Mouse (Mus musculus) CD4-positive, CD25-positive, alpha-beta regulatory T cell (primary cell): Measurements from ENCODE around the gene Sept5. TPM values are rescaled to one million over a fixed set of nuclear protein-coding genes. Genes with fewer than 3 reads are reported as not detected.

ENCODE experiments used
- polyA plus RNA-seq: library from polyadenylated mRNA; unstranded; fragments of 100-300 nt; shearing (Covaris generic); gene quantifications from one replicate; pipeline ENCODE4 v1.2.1, GENCODE M21; 2017

Sept5 gene
- polyA plus RNA-seq, result 0.53 TPM

GRCm38 (mm10) chr16:18629390-18630231 lies at the start of gene Sept5:
Gene Sept5 (minus strand): TSS chr16:18629954.

GRCm38 (mm10) chr16:18626376-18626878 lies 3.3 kb downstream of the Sept5 start, which contains the start of gene Gm49601:
Gene Gm49601 (minus strand): TSS chr16:18626427.

GRCm38 (mm10) chr16:18622019-18622418 lies 7.7 kb downstream of the Sept5 start, which contains the start of gene Gp1bb:
Gene Gp1bb (minus strand): TSS chr16:18622403.

GRCm38 (mm10) chr16:18589804-18590790 lies 39.7 kb downstream of the Sept5 start, which contains the start of gene Tbx1:
Gene Tbx1 (minus strand): TSS chr16:18590671.

Other genes starting within 250 kb of the Sept5 start
- gene Txnrd2, start 203.6 kb downstream of the Sept5 start, polyA plus RNA-seq, result 37.7 TPM
- gene Comt, start 203.1 kb downstream of the Sept5 start, polyA plus RNA-seq, result 58.4 TPM
- gene Gnb1l, start 131.2 kb downstream of the Sept5 start, polyA plus RNA-seq, result 19.0 TPM
- gene Rtl10, start 131.1 kb downstream of the Sept5 start, polyA plus RNA-seq, result 0.29 TPM
- 0.20 TPM for gene Tbx1, start 39.3 kb downstream of the Sept5 start, polyA plus RNA-seq
- not detected for gene Gp1bb, start 7.6 kb downstream of the Sept5 start, polyA plus RNA-seq
- 0.18 TPM for gene Gm49601, start 3.5 kb downstream of the Sept5 start, polyA plus RNA-seq
- not detected for gene Cldn5, start 146.9 kb upstream of the Sept5 start, polyA plus RNA-seq
- 147 TPM for gene Ufd1, start 181.8 kb upstream of the Sept5 start, polyA plus RNA-seq
- gene Cdc45, start 182.0 kb upstream of the Sept5 start, polyA plus RNA-seq, result 6.7 TPM
- 93.3 TPM for gene 2510002D24Rik, start 206.6 kb upstream of the Sept5 start, polyA plus RNA-seq
- not detected for gene Gm28539, start 206.6 kb upstream of the Sept5 start, polyA plus RNA-seq
- 82.8 TPM for gene Mrpl40, start 246.9 kb upstream of the Sept5 start, polyA plus RNA-seq
- 21.6 TPM for gene Hira, start 247.1 kb upstream of the Sept5 start, polyA plus RNA-seq